Mouse (Mus musculus): ENCODE measurements around the gene Mfsd1.

The Mfsd1 gene

DNA sequence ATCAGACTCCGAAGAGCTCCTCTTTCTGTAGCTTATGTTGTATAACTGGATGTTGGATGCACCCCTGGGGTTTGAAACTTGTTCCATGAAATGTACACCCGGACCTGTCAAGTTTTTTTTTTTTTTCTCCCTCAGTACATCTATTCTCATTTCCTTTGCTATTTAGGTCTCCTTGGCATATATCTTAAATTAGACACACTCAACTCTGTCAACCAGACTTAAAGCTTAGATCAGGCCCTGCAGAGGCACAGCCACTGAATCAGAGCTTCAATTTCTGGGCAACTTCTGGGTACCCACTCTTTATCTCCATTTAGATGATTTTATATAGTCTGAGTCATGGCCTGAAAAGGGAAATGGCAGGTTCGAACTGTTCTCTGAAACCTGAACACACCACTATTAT, 60.6 kb downstream of the Mfsd1 start:
- DNase-seq, result no peak

DNA sequence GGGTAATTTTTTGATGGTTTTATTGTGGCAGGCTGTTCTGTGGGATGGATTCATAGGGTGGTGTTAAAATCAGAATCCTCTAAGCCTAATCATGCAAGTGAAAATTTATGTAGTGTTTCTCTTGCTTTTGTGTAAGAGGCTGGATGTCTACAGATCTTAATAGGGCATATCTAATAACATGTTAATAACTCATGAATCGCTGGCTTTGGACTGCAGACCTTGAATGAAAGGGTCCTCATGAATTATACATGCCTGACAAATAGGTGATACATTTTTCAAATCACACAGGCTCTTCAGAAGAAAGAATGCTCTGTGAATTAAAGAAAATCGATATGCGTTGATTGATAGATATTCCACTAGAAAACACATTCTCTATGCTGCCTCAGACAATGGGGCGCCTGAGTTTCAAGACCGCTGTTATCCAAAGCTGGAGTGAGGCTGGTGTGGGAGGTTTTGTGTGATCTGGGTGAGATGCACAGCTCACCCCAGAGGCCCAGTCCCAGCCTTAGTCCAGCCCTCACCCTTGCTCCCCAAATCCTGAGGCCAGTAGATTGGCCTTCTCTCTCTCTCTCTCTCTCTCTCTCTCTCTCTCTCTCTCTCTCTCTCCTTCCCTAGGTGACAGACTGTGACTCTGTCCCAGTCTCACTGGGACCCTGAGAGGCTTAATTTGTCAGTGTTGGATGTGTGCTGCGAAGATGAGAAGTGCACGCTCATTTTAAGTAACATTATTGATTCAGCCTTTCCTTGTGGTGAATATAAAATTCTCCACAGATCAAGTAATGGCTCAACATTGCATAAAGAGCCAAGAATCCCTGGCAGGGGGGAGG, 63.3 kb downstream of the Mfsd1 start:
- no peak for DNase-seq
